Mouse (Mus musculus) thymus, adult 2 months (tissue): ENCODE measurements around the gene Efl1. TPM values are rescaled to one million over a fixed set of nuclear protein-coding genes. Genes with fewer than 3 reads are reported as not detected.

Source experiments
- DNase-seq: peaks from one replicate; pipeline ENCODE4 v3.0.0; 2021
- H3K27ac ChIP-seq: fragments of 200-500 bp; 2 replicates; pipeline ENCODE4 v1.5.1; 2012; ENCODE audit warnings: low read length, control low read depth; ENCODE audit not compliant: control insufficient read depth, insufficient read depth
- H3K27me3 ChIP-seq: fragments of 200-500 bp; 2 replicates; pipeline ENCODE4 v1.6.1; 2012; ENCODE audit warnings: mild to moderate bottlenecking, low read length, moderate library complexity, mixed read lengths; ENCODE audit not compliant: control insufficient read depth, insufficient read depth
- H3K36me3 ChIP-seq: fragments of 200-500 bp; 2 replicates; pipeline ENCODE4 v1.6.1; 2012; ENCODE audit warnings: mild to moderate bottlenecking, low read length, moderate library complexity; ENCODE audit not compliant: control insufficient read depth, insufficient read depth
- H3K4me1 ChIP-seq: fragments of 200-500 bp; replicated peaks from 2 replicates; pipeline ENCODE4 v1.6.1; 2012; ENCODE audit warnings: low read length; ENCODE audit not compliant: control insufficient read depth, insufficient read depth
- H3K4me3 ChIP-seq: fragments of 200-500 bp; 2 replicates; pipeline ENCODE4 v1.5.1; 2012; ENCODE audit warnings: mild to moderate bottlenecking, low read length, control low read depth, moderate library complexity; ENCODE audit not compliant: control insufficient read depth, insufficient read depth
- CTCF ChIP-seq: fragments of 200-500 bp; IDR thresholded peaks from 2 replicates; pipeline ENCODE4 v1.5.1; 2012; ENCODE audit warnings: mild to moderate bottlenecking, control low read depth, low read length, moderate library complexity, borderline replicate concordance; ENCODE audit not compliant: control insufficient read depth, poor library complexity, insufficient read depth; ENCODE audit errors: extremely low read depth
- POLR2A ChIP-seq: fragments of 200-500 bp; IDR thresholded peaks from 2 replicates; pipeline ENCODE4 v1.6.1; 2012; ENCODE audit warnings: mild to moderate bottlenecking, low read length, control low read depth, moderate library complexity; ENCODE audit not compliant: control insufficient read depth, poor library complexity, insufficient read depth; ENCODE audit errors: extremely low read depth
- WGBS: fragments of 180-500 bp; shearing (Covaris S2); methylation state at CpG from one replicate; pipeline ENCODE4 v1.1.7; 2018; 5-methylcytosine and 5-hydroxymethylcytosine counted together
- polyA plus RNA-seq: library from polyadenylated mRNA; depleted of rRNA; stranded (reverse); fragments of >200 nt; gene quantifications from 2 replicates; pipeline ENCODE4 v1.2.3, GENCODE M21; 2012

Gene Efl1
- polyA plus RNA-seq, 1 experiment = 7.9 TPM

GRCm38 (mm10) chr7:82733995-82734394 lies 85.6 kb downstream of the Efl1 start:
- Histone ChIP-seq H3K36me3 (no peaks in the 10 kb centered on the region), H3K4me3 (no peak overlapping the region), H3K4me1 (no peaks in the 10 kb centered on the region), H3K27me3 (no peaks in the 10 kb centered on the region), H3K27ac (no peak overlapping the region)
- no peak for DNase-seq
- TF ChIP-seq POLR2A (no peak), CTCF (no peak)
- WGBS = 92% methylated on average over 6 of the region's 6 CpGs

- 98% methylated on average over 3 of the region's 3 CpGs for WGBS
- H3K27ac ChIP-seq = no peak overlapping the region
- H3K4me1 ChIP-seq = no peaks in the 10 kb centered on the region
- TF ChIP-seq POLR2A (no peak), CTCF (no peak)
- no peaks in the 10 kb centered on the region for H3K27me3 ChIP-seq
- no peak overlapping the region for H3K4me3 ChIP-seq
- DNase-seq = no peak
- no peaks in the 10 kb centered on the region for H3K36me3 ChIP-seq
Observed at GRCm38 (mm10) chr7:82734748-82735600, 86.6 kb downstream of the Efl1 start.

- WGBS = 98% methylated on average over 11 of the region's 11 CpGs
- no peak for TF ChIP-seq POLR2A
- TF ChIP-seq CTCF = no peak
- Histone ChIP-seq H3K36me3 (no peaks in the 10 kb centered on the region), H3K4me1 (no peaks in the 10 kb centered on the region), H3K27me3 (no peaks in the 10 kb centered on the region), H3K27ac (no peak overlapping the region), H3K4me3 (no peak overlapping the region)
- no peak for DNase-seq
Observed at GRCm38 (mm10) chr7:82743116-82743765, 94.8 kb downstream of the Efl1 start.

GRCm38 (mm10) chr7:82744167-82744715 lies 95.8 kb downstream of the Efl1 start:
- H3K27ac ChIP-seq = no peak overlapping the region
- no peaks in the 10 kb centered on the region for H3K36me3 ChIP-seq
- TF ChIP-seq POLR2A (no peak), CTCF (no peak)
- peaks cover 2% of the 10 kb centered on the region for H3K4me1 ChIP-seq
- no peak overlapping the region for H3K4me3 ChIP-seq
- H3K27me3 ChIP-seq = no peaks in the 10 kb centered on the region
- DNase-seq = no peak
- 85% methylated on average over 18 of the region's 18 CpGs for WGBS

GRCm38 (mm10) chr7:82748812-82749211 lies 100.4 kb downstream of the Efl1 start:
- WGBS = 52% methylated on average over 2 of the region's 2 CpGs
- Histone ChIP-seq H3K27ac (no peak overlapping the region), H3K27me3 (no peaks in the 10 kb centered on the region)

GRCm38 (mm10) chr7:82749239-82749638 lies 100.8 kb downstream of the Efl1 start:
- Histone ChIP-seq H3K27me3 (no peaks in the 10 kb centered on the region), H3K27ac (no peak overlapping the region), H3K36me3 (peaks cover 4% of the 10 kb centered on the region), H3K4me1 (peaks cover 3% of the 10 kb centered on the region), H3K4me3 (no peak overlapping the region)
- TF ChIP-seq CTCF (no peak), POLR2A (no peak)
- no peak for DNase-seq
- 36% methylated on average over 8 of the region's 8 CpGs for WGBS

More at GRCm38 (mm10) chr7:82748812-82749211, 100.4 kb downstream of the Efl1 start:
- TF ChIP-seq POLR2A (no peak), CTCF (no peak)
- DNase-seq = no peak
- Histone ChIP-seq H3K36me3 (peaks cover 4% of the 10 kb centered on the region), H3K4me1 (peaks cover 3% of the 10 kb centered on the region), H3K4me3 (no peak overlapping the region)
